Mouse (Mus musculus) midbrain, postnatal 0 days (tissue): ENCODE measurements at regions not wholly inside any gene's neighbourhood (a gene's known extent, or its start where the extent isn't known, plus 50 kb on each side); places are given as distances from the start of the nearest gene placed in this dataset.

Experiments
- ATAC-seq: fragments of 200-750 bp; cut with Nextera tagmentation; 2 replicates; pipeline ENCODE4 v1.8.0; 2017; ENCODE audit warnings: moderate number of reproducible peaks, mild to moderate bottlenecking, moderate TSS enrichment, moderate library complexity; ENCODE audit not compliant: low FRiP score
- DNase-seq: peaks from one replicate; pipeline ENCODE4 v3.0.0-alpha.2; 2015; ENCODE audit warnings: low spot score
- H3K27ac ChIP-seq: fragments of 300-500 bp; sonication (generic); 2 replicates; pipeline ENCODE4 v1.5.1; 2014; ENCODE audit warnings: low read depth, mild to moderate bottlenecking, low read length, mixed read lengths
- H3K27me3 ChIP-seq: fragments of 300-500 bp; sonication (generic); 2 replicates; pipeline ENCODE4 v1.6.1; 2014; ENCODE audit warnings: low read length, control low read depth, mixed read lengths; ENCODE audit not compliant: insufficient read depth
- H3K36me3 ChIP-seq: fragments of 300-500 bp; sonication (generic); 2 replicates; pipeline ENCODE4 v1.6.1; 2014; ENCODE audit warnings: low read length, control low read depth, mixed read lengths; ENCODE audit not compliant: insufficient read depth
- H3K4me1 ChIP-seq: fragments of 300-500 bp; sonication (generic); 2 replicates; pipeline ENCODE4 v1.6.1; 2014; ENCODE audit warnings: mild to moderate bottlenecking, control low read depth, antibody characterized with exemption, low read length, mixed read lengths; ENCODE audit not compliant: insufficient read depth
- H3K4me2 ChIP-seq: fragments of 300-500 bp; sonication (generic); 2 replicates; pipeline ENCODE4 v1.6.1; 2014; ENCODE audit warnings: low read depth, mild to moderate bottlenecking, low read length, mixed read lengths; ENCODE audit not compliant: poor library complexity, severe bottlenecking
- H3K4me3 ChIP-seq: fragments of 300-500 bp; sonication (generic); 2 replicates; pipeline ENCODE4 v1.5.1; 2014; ENCODE audit warnings: low read depth, mild to moderate bottlenecking, low read length, moderate library complexity
- H3K9ac ChIP-seq: fragments of 300-500 bp; sonication (generic); replicated peaks from 2 replicates; pipeline ENCODE4 v1.6.1; 2014; ENCODE audit warnings: mild to moderate bottlenecking, low read length, moderate library complexity, mixed read lengths; ENCODE audit not compliant: poor library complexity, severe bottlenecking
- H3K9me3 ChIP-seq: fragments of 300-500 bp; sonication (generic); 2 replicates; pipeline ENCODE4 v1.6.1; 2016; ENCODE audit warnings: low read length, control low read depth
- CTCF ChIP-seq: IDR thresholded peaks from 2 replicates; pipeline ENCODE4 v1.5.1; 2016; ENCODE audit warnings: antibody characterized with exemption, mild to moderate bottlenecking
- WGBS: fragments of 180-500 bp; shearing (Covaris S2); extraction: QIAGEN DNeasy Blood & Tissue Kit; methylation state at CpG from one replicate; pipeline ENCODE4 v1.1.7; 2014; 5-methylcytosine and 5-hydroxymethylcytosine counted together

- no peaks in the 10 kb centered on the region; the same call in 1 of the 2 replicates for H3K27me3 ChIP-seq
- no peak for DNase-seq
- H3K9ac ChIP-seq = no peak overlapping the region
- TF ChIP-seq CTCF = peak; percentile 55
- H3K4me1 ChIP-seq = no peaks in the 10 kb centered on the region
- no peak overlapping the region for H3K27ac ChIP-seq
- H3K36me3 ChIP-seq = no peaks in the 10 kb centered on the region
- no peak overlapping the region for H3K4me3 ChIP-seq
- 64% methylated on average over 5 of the region's 5 CpGs for WGBS
- ATAC-seq = no peak
- no peaks in the 10 kb centered on the region for H3K9me3 ChIP-seq
- H3K4me2 ChIP-seq = no peak overlapping the region
These were observed 53.0 kb downstream of the Gm12689 start for GRCm38 (mm10) chr4:99348674-99349073.

GRCm38 (mm10) chr4:99353122-99353774 is 57.5 kb downstream of the Gm12689 start:
- ATAC-seq = no peak
- no peak overlapping the region for H3K9ac ChIP-seq
- H3K36me3 ChIP-seq = no peaks in the 10 kb centered on the region
- H3K4me2 ChIP-seq = no peak overlapping the region
- no peaks in the 10 kb centered on the region for H3K9me3 ChIP-seq
- H3K27ac ChIP-seq = no peak overlapping the region
- 27% methylated on average over 8 of the region's 8 CpGs for WGBS
- no peak for TF ChIP-seq CTCF
- no peaks in the 10 kb centered on the region for H3K27me3 ChIP-seq
- no peak for DNase-seq
- no peaks in the 10 kb centered on the region for H3K4me1 ChIP-seq
- H3K4me3 ChIP-seq = no peak overlapping the region

- Histone ChIP-seq H3K36me3 (no peaks in the 10 kb centered on the region), H3K4me1 (no peaks in the 10 kb centered on the region), H3K27me3 (no peaks in the 10 kb centered on the region), H3K9ac (no peak overlapping the region), H3K4me2 (peak overlapping the region; percentile 10), H3K9me3 (no peaks in the 10 kb centered on the region), H3K4me3 (no peak overlapping the region), H3K27ac (no peak overlapping the region)
- ATAC-seq = no peak
- no peak for TF ChIP-seq CTCF
- 55% methylated on average over 16 of the region's 17 CpGs for WGBS
- no peak for DNase-seq
These were observed 58.5 kb downstream of the Gm12689 start for GRCm38 (mm10) chr4:99354241-99354640.

- DNase-seq (no peak), ATAC-seq (no peak)
- Histone ChIP-seq H3K9me3 (no peaks in the 10 kb centered on the region), H3K36me3 (no peaks in the 10 kb centered on the region), H3K4me3 (no peak overlapping the region), H3K4me1 (no peaks in the 10 kb centered on the region), H3K27ac (no peak overlapping the region), H3K4me2 (peak overlapping the region; percentile 10; the same call in 1 of the 2 replicates), H3K27me3 (no peaks in the 10 kb centered on the region), H3K9ac (no peak overlapping the region)
- WGBS = 35% methylated on average over 9 of the region's 9 CpGs
- TF ChIP-seq CTCF = no peak
These were observed 59.1 kb downstream of the Gm12689 start for GRCm38 (mm10) chr4:99354835-99355234.

GRCm38 (mm10) chr4:99368036-99368435 is 72.3 kb downstream of the Gm12689 start:
- 93% methylated on average over 9 of the region's 9 CpGs for WGBS
- H3K9ac ChIP-seq = no peak overlapping the region
- no peaks in the 10 kb centered on the region for H3K27me3 ChIP-seq
- H3K4me3 ChIP-seq = no peak overlapping the region
- no peak for TF ChIP-seq CTCF
- no peak for DNase-seq
- no peaks in the 10 kb centered on the region for H3K36me3 ChIP-seq
- no peaks in the 10 kb centered on the region for H3K4me1 ChIP-seq
- H3K27ac ChIP-seq = no peak overlapping the region
- H3K4me2 ChIP-seq = no peak overlapping the region
- no peaks in the 10 kb centered on the region for H3K9me3 ChIP-seq
- ATAC-seq = no peak

- no peak for DNase-seq
- Histone ChIP-seq H3K27me3 (no peaks in the 10 kb centered on the region), H3K4me2 (no peak overlapping the region), H3K4me3 (no peak overlapping the region), H3K9ac (no peak overlapping the region), H3K4me1 (no peaks in the 10 kb centered on the region), H3K36me3 (no peaks in the 10 kb centered on the region), H3K27ac (no peak overlapping the region), H3K9me3 (no peaks in the 10 kb centered on the region)
- 91% methylated on average over 5 of the region's 5 CpGs for WGBS
- ATAC-seq = no peak
- no peak for TF ChIP-seq CTCF
These were observed 75.5 kb downstream of the Gm12689 start for GRCm38 (mm10) chr4:99371162-99371561.
